Mouse (Mus musculus) brain, adult 2 months (tissue): ENCODE data around the gene Tfg.

Experiments
- DNase-seq: peaks from one replicate; pipeline ENCODE4 v3.0.0; 2011; ENCODE audit warnings: low read depth, low spot score

Gene Tfg

GRCm38 (mm10) chr16:56717224-56718200 is at the start of gene Tfg:
Gene Tfg (minus strand): TSS chr16:56717450.
- DNase-seq, result peak; percentile 99

GRCm38 (mm10) chr16:56729060-56729459 is 11.8 kb upstream of the Tfg start:
- no peak for DNase-seq

GRCm38 (mm10) chr16:56724927-56725326 is 7.7 kb upstream of the Tfg start:
- DNase-seq, result no peak

- DNase-seq, result no peak
These were observed 5.1 kb upstream of the Tfg start for GRCm38 (mm10) chr16:56722357-56722756.

- no peak for DNase-seq
These were observed 1.8 kb upstream of the Tfg start for GRCm38 (mm10) chr16:56719031-56719430.

GRCm38 (mm10) chr16:56716557-56717179 is 582 bp downstream of the Tfg start:
- peak; percentile 13 for DNase-seq

GRCm38 (mm10) chr16:56715608-56716007 is 1.6 kb downstream of the Tfg start:
- no peak for DNase-seq

GRCm38 (mm10) chr16:56710071-56710470 is 7.2 kb downstream of the Tfg start:
- DNase-seq, result no peak

- DNase-seq, result no peak
These were observed 11.5 kb downstream of the Tfg start for GRCm38 (mm10) chr16:56705731-56706130.

- DNase-seq, result no peak
These were observed 16.4 kb downstream of the Tfg start for GRCm38 (mm10) chr16:56700898-56701297.

- no peak for DNase-seq
These were observed 20.8 kb downstream of the Tfg start for GRCm38 (mm10) chr16:56696448-56696847.

- DNase-seq, result no peak
These were observed 26.5 kb downstream of the Tfg start for GRCm38 (mm10) chr16:56690715-56691114.

GRCm38 (mm10) chr16:56686747-56687146 is 30.5 kb downstream of the Tfg start:
- DNase-seq, result peak; percentile 36

- DNase-seq, result no peak
These were observed 36.1 kb downstream of the Tfg start for GRCm38 (mm10) chr16:56681010-56681645.

GRCm38 (mm10) chr16:56677146-56677545 is 40.1 kb downstream of the Tfg start:
- peak; percentile 82 for DNase-seq

GRCm38 (mm10) chr16:56673420-56673819 is 43.8 kb downstream of the Tfg start:
- no peak for DNase-seq

GRCm38 (mm10) chr16:56670941-56671340 is 46.3 kb downstream of the Tfg start:
- no peak for DNase-seq

GRCm38 (mm10) chr16:56669520-56669919 is 47.7 kb downstream of the Tfg start:
- DNase-seq, result no peak

- no peak for DNase-seq
These were observed 58.4 kb downstream of the Tfg start for GRCm38 (mm10) chr16:56658866-56659265.

GRCm38 (mm10) chr16:56655193-56655910 is 61.9 kb downstream of the Tfg start:
- DNase-seq, result peak; percentile 15

- DNase-seq, result peak; percentile 7
These were observed 70.7 kb downstream of the Tfg start for GRCm38 (mm10) chr16:56646382-56647172.
